Mouse (Mus musculus) bone marrow macrophage, adult 2 months (primary cell): Measurements from ENCODE around the gene Pde4a.

Experiments
- CTCF ChIP-seq: IDR thresholded peaks from 2 replicates; pipeline ENCODE4 v1.5.1; 2012; ENCODE audit warnings: low read depth, mild to moderate bottlenecking, low read length, moderate library complexity
- POLR2A ChIP-seq: IDR thresholded peaks from 2 replicates; pipeline ENCODE4 v1.6.1; 2012; ENCODE audit warnings: mild to moderate bottlenecking, low read depth, low read length, borderline replicate concordance

DNA sequence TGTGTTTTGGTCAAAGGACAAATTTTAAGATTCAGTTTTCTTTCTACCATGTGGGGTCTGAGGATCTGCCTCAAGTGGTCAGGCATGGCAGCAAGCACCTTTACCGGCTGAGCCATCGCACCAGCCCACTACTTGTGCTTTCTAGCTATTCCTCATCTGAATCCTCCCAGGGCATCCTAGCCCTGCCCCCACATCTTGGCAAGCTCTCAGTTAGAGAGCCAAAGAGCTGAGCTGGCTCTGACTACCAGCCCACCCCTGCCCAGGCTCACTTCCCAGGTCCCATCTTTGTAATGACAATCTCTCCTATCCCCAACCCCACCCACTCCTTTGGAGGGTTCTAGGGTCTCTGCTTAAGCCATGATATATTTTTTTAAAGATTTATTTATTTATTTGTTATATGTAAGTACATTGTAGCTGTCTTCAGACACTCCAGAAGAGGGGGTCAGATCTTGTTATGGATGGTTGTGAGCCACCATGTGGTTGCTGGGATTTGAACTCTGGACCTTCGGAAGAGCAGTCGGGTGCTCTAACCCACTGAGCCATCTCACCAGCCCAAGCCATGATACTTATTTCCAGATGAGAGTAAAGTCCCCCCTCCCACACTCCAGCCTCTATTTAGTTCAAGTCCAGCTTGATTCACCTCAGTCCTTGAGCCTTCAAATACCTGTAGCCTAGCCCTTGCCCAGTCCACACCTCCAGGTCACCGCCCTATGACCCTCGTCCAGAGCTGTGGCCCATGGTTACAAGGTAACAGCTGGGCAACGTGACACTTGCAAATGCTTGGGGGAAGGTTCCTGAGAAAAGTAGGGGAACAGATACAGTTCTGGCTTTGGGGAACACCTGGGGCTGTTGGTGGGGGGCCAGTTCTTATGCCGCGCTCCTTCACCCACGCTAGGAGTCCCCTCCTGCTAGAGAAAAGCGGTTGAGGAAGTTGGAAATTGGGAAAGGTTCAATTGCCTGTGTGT is 2.1 kb upstream of the Pde4a start:
- no peak for TF ChIP-seq CTCF
- no peak for TF ChIP-seq POLR2A
